Mouse (Mus musculus): ENCODE results near the gene Ank.

DNA sequence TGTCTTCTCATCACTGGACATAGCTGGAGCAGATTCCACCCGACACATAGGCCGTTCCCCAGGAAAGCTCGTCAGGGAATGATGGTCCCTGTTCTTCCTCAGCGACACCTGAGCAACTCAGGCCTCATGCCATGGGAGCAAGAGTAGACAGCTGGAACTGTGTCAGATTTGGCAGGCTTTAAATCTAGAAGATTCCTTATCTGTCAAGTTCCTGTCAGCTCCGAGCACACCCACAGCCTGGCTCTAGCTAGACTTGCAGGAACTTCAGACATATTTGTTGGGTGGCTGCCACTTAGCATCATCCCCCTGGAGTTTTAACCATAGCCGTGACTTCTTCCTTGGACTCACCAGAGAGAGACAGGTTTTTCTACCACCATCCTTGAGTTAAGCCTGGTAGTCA lies 81.6 kb downstream of the Ank start:
- TF ChIP-seq POLR2A (IDR thresholded peaks at IDR 0.05; ENCODE audit: borderline replicate concordance, extremely low read depth, insufficient read depth, insufficient read length, poor library complexity, severe bottlenecking) (no peak), CTCF (IDR thresholded peaks at IDR 0.05; ENCODE audit: borderline replicate concordance, extremely low read depth, insufficient read depth, insufficient read length) (no peak)
